Comparison of ENCODE assay signal across 9 mouse cellular contexts in the genomic region with DNA sequence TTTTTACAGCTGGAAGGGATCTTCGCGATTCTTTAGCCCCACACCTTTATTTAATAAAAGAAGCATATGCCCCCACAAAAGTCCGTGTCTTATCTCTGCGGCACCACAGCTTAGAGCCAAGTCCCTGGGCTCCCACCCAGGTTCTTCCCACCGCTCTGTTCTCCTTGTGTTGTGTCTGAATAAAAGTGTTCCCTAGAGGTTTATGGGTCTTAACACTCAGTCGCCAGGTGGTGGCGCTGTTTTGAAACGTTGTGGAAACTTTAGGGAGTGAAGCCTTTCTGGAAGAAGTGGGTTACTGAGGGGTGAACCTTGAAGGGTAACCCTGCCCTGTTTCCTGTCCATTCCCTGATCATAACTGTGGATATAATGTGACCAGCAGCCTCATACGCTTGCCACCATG.
DNase-seq lines count a peak whose midpoint lies in the region; ATAC-seq and TF ChIP-seq lines count a peak whose summit lies in the region.
"Had no signal": no experiment of that assay in that cellular context is flagged by ENCODE, and none has a peak within 500 bp of the region (broad histone marks: within the 10 kb centered on the region; RNA-seq: fewer than 3 reads in every experiment).

No protein-coding gene starts in this region.

- no peaks in the 10 kb centered on the region for H3K9me3 ChIP-seq in midbrain, postnatal 0 days (ENCODE audit: low read length)
- no peaks in the 10 kb centered on the region for H3K9me3 ChIP-seq in midbrain, embryonic 16.5 days (replicated peaks; ENCODE audit: control insufficient read depth, low read length, poor library complexity, severe bottlenecking)
- H3K9me3 ChIP-seq in embryonic facial prominence, embryonic 10.5 days: no peaks in the 10 kb centered on the region

- 40% methylated on average over 9 of the region's 9 CpGs for whole genome bisulfite sequencing in midbrain, postnatal 0 days
- 39% methylated on average over 9 of the region's 9 CpGs for WGBS in midbrain, embryonic 16.5 days
- 33% methylated on average over 9 of the region's 9 CpGs for WGBS in embryonic facial prominence, embryonic 10.5 days

- intact Hi-C loops in gastrocnemius, adult 2 months (cut with DNase I): loop anchor here (2.0 kb wide), 2 partner anchors 436 to 628 kb away; no protein-coding TSS in a partner anchor
- intact Hi-C loops in left cerebral cortex, postnatal 14 days (cut with DNase I): loop anchor here (10.0 kb wide), 1 partner anchor 438 kb away; no protein-coding TSS in a partner anchor

- H3K4me1 ChIP-seq in midbrain, postnatal 0 days (ENCODE audit: insufficient read depth, low read length): no peaks in the 10 kb centered on the region
- no peaks in the 10 kb centered on the region for H3K4me1 ChIP-seq in midbrain, embryonic 16.5 days (ENCODE audit: control insufficient read depth, insufficient read depth, low read length)
- H3K4me1 ChIP-seq in embryonic facial prominence, embryonic 10.5 days: no peaks in the 10 kb centered on the region
- H3K4me1 ChIP-seq: megakaryocyte, embryonic 14.5 days had no signal

- ATAC-seq in midbrain, postnatal 0 days (ENCODE audit: low FRiP score): no peak
- no peak for ATAC-seq in midbrain, embryonic 16.5 days

- no peak overlapping the region for H3K27ac ChIP-seq in gastrocnemius, adult 2 months
- H3K27ac ChIP-seq in midbrain, postnatal 0 days (ENCODE audit: low read depth, low read length): no peak overlapping the region
- H3K27ac ChIP-seq in midbrain, embryonic 16.5 days (ENCODE audit: low read length): no peak overlapping the region
- H3K27ac ChIP-seq in embryonic facial prominence, embryonic 10.5 days (replicated peaks): no peak overlapping the region

- no peak overlapping the region for H3K4me2 ChIP-seq in midbrain, postnatal 0 days (ENCODE audit: low read depth, low read length, poor library complexity, severe bottlenecking)
- no peak overlapping the region for H3K4me2 ChIP-seq in midbrain, embryonic 16.5 days (ENCODE audit: low read length)

- peak; percentile 57 for DNase-seq in gastrocnemius, adult 2 months
- DNase-seq in gastrocnemius, adult 8-10 months (ENCODE audit: low spot score in 2 of 2): no peak
- peak; percentile 56 for DNase-seq in midbrain, postnatal 0 days (ENCODE audit: low spot score)
- peak; percentile 42 for DNase-seq in embryonic facial prominence, embryonic 10.5 days (ENCODE audit: low spot score)
- peak; percentile 32 to 50 for DNase-seq in left cerebral cortex, postnatal 14 days (ENCODE audit: low spot score in 2 of 2)
- peak; percentile 78 for DNase-seq in testis, postnatal 10 days (ENCODE audit: low spot score)
- no peak for DNase-seq in spleen, adult 12 weeks (ENCODE audit: low spot score)

- TF ChIP-seq CTCF in gastrocnemius, adult 2 months (IDR thresholded peaks at IDR 0.05): peak; percentile 65
- peak; percentile 66 for TF ChIP-seq CTCF in midbrain, postnatal 0 days (IDR thresholded peaks at IDR 0.05)

- no peak overlapping the region for H3K9ac ChIP-seq in midbrain, postnatal 0 days (replicated peaks; ENCODE audit: low read length, poor library complexity, severe bottlenecking)
- no peak overlapping the region for H3K9ac ChIP-seq in midbrain, embryonic 16.5 days (ENCODE audit: low read depth, low read length)

- H3K36me3 ChIP-seq in midbrain, postnatal 0 days (ENCODE audit: insufficient read depth, low read length): no peaks in the 10 kb centered on the region
- H3K36me3 ChIP-seq in midbrain, embryonic 16.5 days (ENCODE audit: control insufficient read depth, insufficient read depth, low read length): no peaks in the 10 kb centered on the region
- no peaks in the 10 kb centered on the region for H3K36me3 ChIP-seq in embryonic facial prominence, embryonic 10.5 days (replicated peaks)

- H3K27me3 ChIP-seq in midbrain, postnatal 0 days (ENCODE audit: insufficient read depth, low read length): no peaks in the 10 kb centered on the region
- no peaks in the 10 kb centered on the region for H3K27me3 ChIP-seq in midbrain, embryonic 16.5 days (ENCODE audit: control insufficient read depth, insufficient read depth, low read depth, low read length)
- no peaks in the 10 kb centered on the region for H3K27me3 ChIP-seq in embryonic facial prominence, embryonic 10.5 days (replicated peaks; ENCODE audit: low read depth, poor library complexity, severe bottlenecking)
- H3K27me3 ChIP-seq: megakaryocyte, embryonic 14.5 days had no signal

- no peak overlapping the region for H3K4me3 ChIP-seq in gastrocnemius, adult 2 months
- H3K4me3 ChIP-seq in midbrain, postnatal 0 days (ENCODE audit: low read depth, low read length): no peak overlapping the region
- no peak overlapping the region for H3K4me3 ChIP-seq in midbrain, embryonic 16.5 days (ENCODE audit: low read depth, low read length)
- H3K4me3 ChIP-seq in embryonic facial prominence, embryonic 10.5 days: no peak overlapping the region
- H3K4me3 ChIP-seq: megakaryocyte, embryonic 14.5 days had no signal

Comparison
In these comparisons a context has a peak if more than half of its experiments do, and no peak if none do; other contexts are left out.
1. DNase-seq: peak in gastrocnemius, adult 2 months (single experiment), midbrain, postnatal 0 days (single experiment), embryonic facial prominence, embryonic 10.5 days (single experiment), left cerebral cortex, postnatal 14 days (2 of 2) and testis, postnatal 10 days (single experiment); none in gastrocnemius, adult 8-10 months (0 of 2) and spleen, adult 12 weeks (single experiment).